Comparison of ENCODE assay signal across 8 mouse cellular contexts in genomic region chr1:74885369-74886042, GRCm38 (mm10). TPM values are rescaled to one million over a fixed set of nuclear protein-coding genes. Genes with fewer than 3 reads are reported as not detected.
DNase-seq lines count a peak whose midpoint lies in the region; ATAC-seq and TF ChIP-seq lines count a peak whose summit lies in the region.
"Had no signal": no experiment of that assay in that cellular context is flagged by ENCODE, and none has a peak within 500 bp of the region (broad histone marks: within the 10 kb centered on the region; RNA-seq: fewer than 3 reads in every experiment).

Fev (minus strand) TSS chr1:74885419.

- no peaks in the 10 kb centered on the region for H3K36me3 ChIP-seq in megakaryocyte, embryonic 14.5 days (replicated peaks; ENCODE audit: low read length)
- no peaks in the 10 kb centered on the region for H3K36me3 ChIP-seq in forebrain, postnatal 0 days (ENCODE audit: insufficient read depth)
- no peaks in the 10 kb centered on the region for H3K36me3 ChIP-seq in liver, embryonic 16.5 days (ENCODE audit: control insufficient read depth, insufficient read depth)

- no peaks in the 10 kb centered on the region for H3K9me3 ChIP-seq in megakaryocyte, embryonic 14.5 days
- no peaks in the 10 kb centered on the region for H3K9me3 ChIP-seq in forebrain, postnatal 0 days (ENCODE audit: low read length)
- no peaks in the 10 kb centered on the region for H3K9me3 ChIP-seq in liver, embryonic 16.5 days (replicated peaks; ENCODE audit: control insufficient read depth, low read length)

- no peak for DNase-seq in forebrain, postnatal 0 days
- no peak for DNase-seq in testis, postnatal 14 days (ENCODE audit: low spot score)
- DNase-seq in cerebellum, adult 8-10 months: no peak
- no peak for DNase-seq in layer of hippocampus, adult 9-10 months (ENCODE audit: low spot score)

- ATAC-seq in megakaryocyte, adult 5-6 weeks (ENCODE audit: poor library complexity, severe bottlenecking): no peak
- ATAC-seq in forebrain, postnatal 0 days: no peak; the same call in 1 of the 2 replicates
- ATAC-seq in liver, embryonic 16.5 days (ENCODE audit: low read depth): no peak

- peak within 1 kb of the TSS; percentile 14 for H3K4me3 ChIP-seq in megakaryocyte, embryonic 14.5 days (replicated peaks)
- peak within 1 kb of the TSS; percentile 18 for H3K4me3 ChIP-seq in forebrain, postnatal 0 days (ENCODE audit: low read depth, low read length)
- H3K4me3 ChIP-seq in liver, embryonic 16.5 days (ENCODE audit: low read depth, low read length): peak within 1 kb of the TSS; percentile 5; the same call in 1 of the 2 replicates

- no peak for TF ChIP-seq CTCF in forebrain, postnatal 0 days (IDR thresholded peaks at IDR 0.05; ENCODE audit: low read depth)

- peak within 1 kb of the TSS; percentile 41 for H3K4me2 ChIP-seq in forebrain, postnatal 0 days (ENCODE audit: low read depth)
- H3K4me2 ChIP-seq in liver, embryonic 16.5 days (ENCODE audit: low read depth, low read length): peak within 1 kb of the TSS; percentile 27; the same call in 1 of the 2 replicates

- no peak within 1 kb of the TSS for H3K9ac ChIP-seq in forebrain, postnatal 0 days
- no peak within 1 kb of the TSS for H3K9ac ChIP-seq in liver, embryonic 16.5 days (ENCODE audit: low read depth, low read length)

- H3K4me1 ChIP-seq in megakaryocyte, embryonic 14.5 days: peaks cover 32% of the 10 kb centered on the region
- H3K4me1 ChIP-seq in forebrain, postnatal 0 days (ENCODE audit: insufficient read depth): peaks cover 10% of the 10 kb centered on the region; the same call in 1 of the 2 replicates
- no peaks in the 10 kb centered on the region for H3K4me1 ChIP-seq in liver, embryonic 16.5 days (ENCODE audit: control insufficient read depth, low read depth, low read length)

- peaks cover 93% of the 10 kb centered on the region for H3K27me3 ChIP-seq in megakaryocyte, embryonic 14.5 days (replicated peaks)
- H3K27me3 ChIP-seq in forebrain, postnatal 0 days (ENCODE audit: insufficient read depth, low read length): peaks cover 78% of the 10 kb centered on the region
- H3K27me3 ChIP-seq in liver, embryonic 16.5 days (ENCODE audit: control insufficient read depth, insufficient read depth, low read depth, low read length): peaks cover 80% of the 10 kb centered on the region

- under 1% methylated on average over 42 of the region's 43 CpGs for WGBS in forebrain, postnatal 0 days
- WGBS in liver, embryonic 16.5 days (ENCODE audit: insufficient replicate concordance): under 1% methylated on average over 42 of the region's 43 CpGs

- H3K27ac ChIP-seq in forebrain, postnatal 0 days (ENCODE audit: low read depth, low read length): no peak within 1 kb of the TSS
- H3K27ac ChIP-seq in liver, embryonic 16.5 days (ENCODE audit: low read length): no peak within 1 kb of the TSS

RNA-seq across cellular contexts. Expression of gene Fev, which starts in this region (rescaled TPM):
- polyA plus RNA-seq in megakaryocyte, embryonic 14.5 days (2012; ENCODE audit: insufficient read depth, low replicate concordance): not detected in 2 replicates
- total RNA-seq in megakaryocyte, adult 5-6 weeks (2015): not detected in 2 replicates
- total RNA-seq in megakaryocyte, adult 5-6 weeks (2017): not detected in 2 replicates
- not detected in 2 replicates for total RNA-seq in forebrain, postnatal 0 days (2014; rRNA removed)
- polyA plus RNA-seq in forebrain, postnatal 0 days (2015; fragmentation: Nextera tagmentation; extraction: Ambion mirVana): not detected in 2 replicates
- polyA plus RNA-seq in liver, embryonic 16.5 days (2015; fragmentation: Nextera tagmentation; extraction: Ambion mirVana): not detected in 2 replicates
- total RNA-seq: layer of hippocampus, postnatal 14 days had no signal
